Mouse (Mus musculus) hindbrain, embryonic 13.5 days (tissue): ENCODE measurements around the gene Syne2. TPM values are rescaled to one million over a fixed set of nuclear protein-coding genes. Genes with fewer than 3 reads are reported as not detected.
A peak's percentile ranks its signal among the peaks of the same experiment; 100 is the strongest.

ENCODE experiments used
- ATAC-seq: fragments of 200-750 bp; cut with Nextera tagmentation; 2 replicates; pipeline ENCODE4 v1.8.0; 2017; ENCODE audit warnings: moderate TSS enrichment; ENCODE audit not compliant: low FRiP score
- H3K27ac ChIP-seq: fragments of 300-500 bp; sonication (generic); 2 replicates; pipeline ENCODE4 v1.5.1; 2015; ENCODE audit warnings: inconsistent platforms, mild to moderate bottlenecking, moderate library complexity
- H3K27me3 ChIP-seq: fragments of 300-500 bp; sonication (generic); 2 replicates; pipeline ENCODE4 v1.6.1; 2015; ENCODE audit warnings: mild to moderate bottlenecking, inconsistent platforms
- H3K36me3 ChIP-seq: fragments of 300-500 bp; sonication (generic); 2 replicates; pipeline ENCODE4 v1.6.1; 2015; ENCODE audit warnings: mild to moderate bottlenecking, inconsistent platforms
- H3K4me1 ChIP-seq: fragments of 300-500 bp; sonication (generic); replicated peaks from 2 replicates; pipeline ENCODE4 v1.6.1; 2015; ENCODE audit warnings: inconsistent platforms
- H3K4me2 ChIP-seq: fragments of 300-500 bp; sonication (generic); 2 replicates; pipeline ENCODE4 v1.6.1; 2015; ENCODE audit warnings: inconsistent platforms, mild to moderate bottlenecking, moderate library complexity
- H3K4me3 ChIP-seq: fragments of 300-500 bp; sonication (generic); 2 replicates; pipeline ENCODE4 v1.5.1; 2015; ENCODE audit warnings: mild to moderate bottlenecking, inconsistent platforms
- H3K9ac ChIP-seq: fragments of 300-500 bp; sonication (generic); 2 replicates; pipeline ENCODE4 v1.6.1; 2015; ENCODE audit warnings: mild to moderate bottlenecking, inconsistent platforms
- H3K9me3 ChIP-seq: fragments of 300-500 bp; sonication (generic); 2 replicates; pipeline ENCODE4 v1.6.1; 2016; ENCODE audit warnings: inconsistent platforms
- WGBS: fragments of 180-500 bp; shearing (Covaris S2); methylation state at CpG from one replicate; pipeline ENCODE4 v1.1.7; 2015; 5-methylcytosine and 5-hydroxymethylcytosine counted together
- polyA plus RNA-seq: library from polyadenylated mRNA; unstranded; fragments of >200 nt; fragmentation: Nextera tagmentation; extraction: Ambion mirVana; gene quantifications from 2 replicates; pipeline ENCODE4 v1.2.1, GENCODE M21; 2015

Syne2 gene
- polyA plus RNA-seq, 1 experiment from 2014 or later = 67.9 TPM

GRCm38 (mm10) chr12:75833960-75834729 lies 16.2 kb downstream of the Syne2 start:
- no peak overlapping the region for H3K27ac ChIP-seq
- H3K9me3 ChIP-seq = no peaks in the 10 kb centered on the region
- peaks cover 32% of the 10 kb centered on the region for H3K4me1 ChIP-seq
- no peaks in the 10 kb centered on the region for H3K36me3 ChIP-seq
- WGBS = 70% methylated on average over 14 of the region's 14 CpGs
- H3K4me2 ChIP-seq = no peak overlapping the region
- no peak overlapping the region for H3K9ac ChIP-seq
- no peaks in the 10 kb centered on the region for H3K27me3 ChIP-seq
- ATAC-seq = no peak
- no peak overlapping the region for H3K4me3 ChIP-seq

- no peaks in the 10 kb centered on the region for H3K27me3 ChIP-seq
- WGBS = 68% methylated on average over 11 of the region's 11 CpGs
- H3K4me1 ChIP-seq = peaks cover 36% of the 10 kb centered on the region
- ATAC-seq = no peak
- H3K4me2 ChIP-seq = 0 out of 2 replicates have a peak overlapping the region, but pooled peaks have one; percentile 13
- no peak overlapping the region for H3K9ac ChIP-seq
- H3K27ac ChIP-seq = peak overlapping the region; percentile 63; the same call in 1 of the 2 replicates
- no peaks in the 10 kb centered on the region for H3K9me3 ChIP-seq
- H3K36me3 ChIP-seq = no peaks in the 10 kb centered on the region
- no peak overlapping the region for H3K4me3 ChIP-seq
Measured at GRCm38 (mm10) chr12:75836524-75836962, 18.6 kb downstream of the Syne2 start.

- no peaks in the 10 kb centered on the region for H3K36me3 ChIP-seq
- ATAC-seq = no peak
Measured at GRCm38 (mm10) chr12:75837462-75837861, 19.5 kb downstream of the Syne2 start.

GRCm38 (mm10) chr12:75839083-75839736 lies 21.3 kb downstream of the Syne2 start:
- Histone ChIP-seq H3K27me3 (no peaks in the 10 kb centered on the region), H3K9ac (no peak overlapping the region), H3K4me2 (no peak overlapping the region), H3K27ac (no peak overlapping the region), H3K4me3 (no peak overlapping the region), H3K36me3 (no peaks in the 10 kb centered on the region), H3K9me3 (no peaks in the 10 kb centered on the region), H3K4me1 (peaks cover 30% of the 10 kb centered on the region)
- 55% methylated on average over 11 of the region's 11 CpGs for WGBS
- ATAC-seq = no peak

More at GRCm38 (mm10) chr12:75837462-75837861, 19.5 kb downstream of the Syne2 start:
- Histone ChIP-seq H3K27me3 (no peaks in the 10 kb centered on the region), H3K4me2 (no peak overlapping the region), H3K4me1 (peaks cover 36% of the 10 kb centered on the region), H3K9me3 (no peaks in the 10 kb centered on the region), H3K4me3 (no peak overlapping the region), H3K9ac (no peak overlapping the region), H3K27ac (no peak overlapping the region)
- WGBS = 84% methylated on average over 4 of the region's 4 CpGs

- Histone ChIP-seq H3K4me2 (no peak overlapping the region), H3K27ac (no peak overlapping the region), H3K9me3 (no peaks in the 10 kb centered on the region), H3K4me3 (no peak overlapping the region), H3K27me3 (no peaks in the 10 kb centered on the region), H3K36me3 (no peaks in the 10 kb centered on the region), H3K4me1 (peaks cover 25% of the 10 kb centered on the region), H3K9ac (no peak overlapping the region)
- ATAC-seq = no peak
- 81% methylated on average over 7 of the region's 7 CpGs for WGBS
Measured at GRCm38 (mm10) chr12:75841183-75841582, 23.2 kb downstream of the Syne2 start.

GRCm38 (mm10) chr12:75844311-75844710 lies 26.4 kb downstream of the Syne2 start:
- no peak for ATAC-seq
- no peaks in the 10 kb centered on the region for H3K27me3 ChIP-seq
- H3K4me3 ChIP-seq = no peak overlapping the region
- H3K27ac ChIP-seq = no peak overlapping the region
- no peaks in the 10 kb centered on the region for H3K9me3 ChIP-seq
- 83% methylated on average over 4 of the region's 4 CpGs for WGBS
- H3K36me3 ChIP-seq = no peaks in the 10 kb centered on the region
- no peak overlapping the region for H3K4me2 ChIP-seq
- H3K4me1 ChIP-seq = peaks cover 6% of the 10 kb centered on the region
- no peak overlapping the region for H3K9ac ChIP-seq

GRCm38 (mm10) chr12:75845070-75845469 lies 27.1 kb downstream of the Syne2 start:
- Histone ChIP-seq H3K4me3 (no peak overlapping the region), H3K27ac (no peak overlapping the region), H3K4me1 (no peaks in the 10 kb centered on the region), H3K36me3 (no peaks in the 10 kb centered on the region), H3K9me3 (no peaks in the 10 kb centered on the region), H3K27me3 (no peaks in the 10 kb centered on the region), H3K9ac (no peak overlapping the region), H3K4me2 (no peak overlapping the region)
- ATAC-seq = no peak
- WGBS = 84% methylated on average over 9 of the region's 9 CpGs

- Histone ChIP-seq H3K9ac (no peak overlapping the region), H3K4me1 (no peaks in the 10 kb centered on the region), H3K36me3 (no peaks in the 10 kb centered on the region), H3K9me3 (no peaks in the 10 kb centered on the region), H3K27me3 (no peaks in the 10 kb centered on the region), H3K4me2 (no peak overlapping the region), H3K27ac (no peak overlapping the region), H3K4me3 (no peak overlapping the region)
- WGBS = 84% methylated on average over 12 of the region's 12 CpGs
- ATAC-seq = no peak
Measured at GRCm38 (mm10) chr12:75846513-75846912, 28.6 kb downstream of the Syne2 start.

- Histone ChIP-seq H3K4me1 (peaks cover 20% of the 10 kb centered on the region), H3K27ac (no peak overlapping the region), H3K4me3 (no peak overlapping the region), H3K9ac (no peak overlapping the region), H3K27me3 (no peaks in the 10 kb centered on the region), H3K9me3 (no peaks in the 10 kb centered on the region), H3K4me2 (no peak overlapping the region), H3K36me3 (no peaks in the 10 kb centered on the region)
- 81% methylated on average over 3 of the region's 3 CpGs for WGBS
- ATAC-seq = no peak
Measured at GRCm38 (mm10) chr12:75850205-75850604, 32.3 kb downstream of the Syne2 start.

GRCm38 (mm10) chr12:75851481-75851880 lies 33.5 kb downstream of the Syne2 start:
- H3K4me3 ChIP-seq = no peak overlapping the region
- no peak overlapping the region for H3K4me2 ChIP-seq
- no peaks in the 10 kb centered on the region for H3K9me3 ChIP-seq
- WGBS = 89% methylated on average over 8 of the region's 8 CpGs
- no peaks in the 10 kb centered on the region for H3K36me3 ChIP-seq
- H3K9ac ChIP-seq = no peak overlapping the region
- H3K4me1 ChIP-seq = peaks cover 23% of the 10 kb centered on the region
- no peak for ATAC-seq
- H3K27ac ChIP-seq = no peak overlapping the region
- H3K27me3 ChIP-seq = no peaks in the 10 kb centered on the region

GRCm38 (mm10) chr12:75852384-75852783 lies 34.5 kb downstream of the Syne2 start:
- Histone ChIP-seq H3K36me3 (no peaks in the 10 kb centered on the region), H3K9ac (no peak overlapping the region), H3K4me2 (no peak overlapping the region), H3K9me3 (no peaks in the 10 kb centered on the region), H3K27me3 (no peaks in the 10 kb centered on the region), H3K4me3 (no peak overlapping the region), H3K4me1 (peaks cover 23% of the 10 kb centered on the region), H3K27ac (no peak overlapping the region)
- 39% methylated on average over 6 of the region's 6 CpGs for WGBS
- no peak for ATAC-seq

- Histone ChIP-seq H3K4me3 (no peak overlapping the region), H3K9me3 (no peaks in the 10 kb centered on the region), H3K9ac (no peak overlapping the region), H3K36me3 (no peaks in the 10 kb centered on the region), H3K4me1 (peaks cover 23% of the 10 kb centered on the region), H3K4me2 (no peak overlapping the region), H3K27ac (peak overlapping the region; percentile 12; the same call in 1 of the 2 replicates), H3K27me3 (no peaks in the 10 kb centered on the region)
- WGBS = 64% methylated on average over 8 of the region's 8 CpGs
- ATAC-seq = no peak
Measured at GRCm38 (mm10) chr12:75853559-75853958, 35.6 kb downstream of the Syne2 start.
